Mouse (Mus musculus): ENCODE measurements at regions not wholly inside any gene's neighbourhood (a gene's known extent, or its start where the extent isn't known, plus 50 kb on each side); places are given as distances from the start of the nearest gene placed in this dataset.

DNA sequence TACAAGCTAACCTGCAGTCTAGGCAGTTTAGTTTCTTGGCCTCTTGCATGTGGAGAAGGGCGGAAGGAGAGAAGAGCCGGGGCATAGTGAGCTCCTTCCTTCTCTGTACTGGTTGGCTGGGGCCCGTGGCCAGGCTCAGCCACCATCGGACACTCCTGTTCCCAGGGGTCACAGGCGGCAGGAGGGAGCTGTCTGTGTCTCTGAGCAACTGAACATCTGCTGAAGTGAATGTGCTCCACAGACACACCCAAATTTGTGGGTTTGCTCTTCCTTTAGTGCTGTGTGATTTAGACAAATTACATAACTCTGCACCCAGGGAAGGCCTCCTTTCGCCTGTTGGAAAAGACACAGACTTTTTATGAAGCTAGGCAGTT is 247.6 kb downstream of the Zfp36l1 start:
- H3K79me2 ChIP-seq (ENCODE audit: control insufficient read depth, insufficient read depth, low read length, poor library complexity) = no peaks in the 10 kb centered on the region
- no peak overlapping the region for H3K4me3 ChIP-seq (ENCODE audit: control insufficient read depth in 1 of 2, insufficient read depth in 1 of 2, low read depth in 2 of 2, low read length in 2 of 2)
- no peak for DNase-seq (ENCODE audit: low read depth, low spot score)
- no peaks in the 10 kb centered on the region for H3K4me1 ChIP-seq (ENCODE audit: control insufficient read depth in 1 of 2, insufficient read depth in 2 of 2, low read length in 2 of 2)
- peak overlapping the region; percentile 41; the same call in 1 of the 2 replicates for H3K27ac ChIP-seq (ENCODE audit: control insufficient read depth, low read depth, low read length)
- H3K27me3 ChIP-seq (ENCODE audit: control insufficient read depth in 1 of 2, insufficient read depth in 2 of 2, low read length in 2 of 2) = no peaks in the 10 kb centered on the region
- no peaks in the 10 kb centered on the region for H3K36me3 ChIP-seq (ENCODE audit: control insufficient read depth in 1 of 2, insufficient read depth in 2 of 2, low read length in 2 of 2)
- no peak overlapping the region for H3K9ac ChIP-seq (ENCODE audit: control insufficient read depth, low read depth, low read length, poor library complexity, severe bottlenecking)
- H3K9me3 ChIP-seq (replicated peaks; ENCODE audit: insufficient read depth, low read length) = no peaks in the 10 kb centered on the region
- TF ChIP-seq BHLHE40 (IDR thresholded peaks at IDR 0.05; ENCODE audit: borderline replicate concordance, low read depth, low read length) (no peak), POLR2AphosphoS5 (IDR thresholded peaks at IDR 0.05; ENCODE audit: borderline replicate concordance, low read depth, low read length) (no peak)

- no peak for DNase-seq (ENCODE audit: low read depth, low spot score)
- H3K9ac ChIP-seq (ENCODE audit: control insufficient read depth, low read depth, low read length, poor library complexity, severe bottlenecking) = no peak overlapping the region
- H3K9me3 ChIP-seq (replicated peaks; ENCODE audit: insufficient read depth, low read length) = no peaks in the 10 kb centered on the region
- no peaks in the 10 kb centered on the region for H3K27me3 ChIP-seq (ENCODE audit: control insufficient read depth in 1 of 2, insufficient read depth in 2 of 2, low read length in 2 of 2)
- no peak overlapping the region for H3K27ac ChIP-seq (ENCODE audit: control insufficient read depth, low read depth, low read length)
- H3K4me1 ChIP-seq (ENCODE audit: control insufficient read depth in 1 of 2, insufficient read depth in 2 of 2, low read length in 2 of 2) = no peaks in the 10 kb centered on the region
- TF ChIP-seq POLR2AphosphoS5 (IDR thresholded peaks at IDR 0.05; ENCODE audit: borderline replicate concordance, low read depth, low read length) (no peak), POLR2A (IDR thresholded peaks at IDR 0.05; ENCODE audit: control insufficient read depth in 1 of 2, insufficient read depth in 1 of 2, low read depth in 1 of 2, low read length in 2 of 2, poor library complexity in 1 of 2) (no peak), MAFK (IDR thresholded peaks at IDR 0.05; ENCODE audit: borderline replicate concordance, low read depth, low read length) (no peak), USF1 (IDR thresholded peaks at IDR 0.05; ENCODE audit: low read depth, low read length) (no peak), NRF1 (IDR thresholded peaks at IDR 0.05; ENCODE audit: insufficient read depth, low read depth, low read length, poor library complexity, severe bottlenecking) (no peak), MEF2A (IDR thresholded peaks at IDR 0.05; ENCODE audit: extremely low read depth, insufficient replicate concordance, low read depth, low read length, poor library complexity, severe bottlenecking) (no peak), SIN3A (IDR thresholded peaks at IDR 0.05; ENCODE audit: low read length) (no peak), TBP (IDR thresholded peaks at IDR 0.05; ENCODE audit: low read depth, low read length) (no peak), RCOR1 (IDR thresholded peaks at IDR 0.05; ENCODE audit: low read depth, low read length) (no peak), MYC (IDR thresholded peaks at IDR 0.05; ENCODE audit: low read depth, low read length) (no peak)
- no peaks in the 10 kb centered on the region for H3K79me2 ChIP-seq (ENCODE audit: control insufficient read depth, insufficient read depth, low read length, poor library complexity)
- no peak overlapping the region for H3K4me3 ChIP-seq (ENCODE audit: control insufficient read depth in 1 of 2, insufficient read depth in 1 of 2, low read depth in 2 of 2, low read length in 2 of 2)
- no peaks in the 10 kb centered on the region for H3K36me3 ChIP-seq (ENCODE audit: control insufficient read depth in 1 of 2, insufficient read depth in 2 of 2, low read length in 2 of 2)
Observed at GRCm38 (mm10) chr12:79864346-79865178, 248.3 kb downstream of the Zfp36l1 start.
